Comparison of ENCODE assay signal across 8 mouse cellular contexts in the genomic region with DNA sequence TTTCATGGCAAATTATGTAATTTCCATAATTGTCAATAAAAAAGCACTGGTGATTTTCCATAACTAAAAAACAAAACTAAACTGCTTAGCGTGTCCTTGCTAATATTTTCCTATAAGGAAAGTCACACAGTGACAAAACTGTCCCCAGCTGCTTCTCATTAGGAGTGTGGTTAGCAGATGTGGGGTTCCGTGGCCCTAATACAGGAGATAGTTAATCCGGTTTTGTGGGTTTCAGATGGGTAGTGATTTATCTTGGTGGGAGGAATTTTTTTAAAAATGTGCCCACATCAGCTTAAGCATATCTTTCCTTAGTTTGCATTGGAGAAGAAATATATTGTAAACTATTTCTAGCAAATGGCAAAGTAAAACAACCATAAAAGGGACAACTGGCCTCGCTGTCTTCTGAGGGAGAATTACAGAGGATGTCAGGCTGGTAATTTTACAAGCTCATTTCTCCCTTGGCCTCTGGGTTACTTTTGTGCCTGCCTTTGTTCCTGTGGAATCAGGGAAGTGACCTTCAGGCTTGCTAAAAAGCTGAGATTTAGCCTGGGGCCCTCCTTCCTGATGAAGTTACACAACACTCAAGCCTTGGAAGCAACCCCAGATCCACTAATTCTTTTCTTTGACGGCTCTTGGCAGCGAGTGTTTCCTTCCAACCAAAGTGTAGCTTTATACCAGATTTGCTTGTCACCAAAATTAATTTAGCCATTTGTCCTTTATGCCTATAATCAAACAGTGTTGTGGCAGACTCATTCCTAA. TPM values are rescaled to one million over a fixed set of nuclear protein-coding genes. Genes with fewer than 3 reads are reported as not detected.
A peak's percentile ranks its signal among the peaks of the same experiment; 100 is the strongest.
DNase-seq lines count a peak whose midpoint lies in the region; ATAC-seq and TF ChIP-seq lines count a peak whose summit lies in the region.

No protein-coding gene starts in this region.

- TF ChIP-seq POLR2A in CH12.LX (IDR thresholded peaks at IDR 0.05; ENCODE audit: low read depth, low read length): no peak

- H3K4me3 ChIP-seq in CH12.LX (replicated peaks in 1 of 3; ENCODE audit: low read depth in 2 of 3, low read length in 2 of 3, poor library complexity in 1 of 3): no peak overlapping the region
- no peak overlapping the region for H3K4me3 ChIP-seq in heart, embryonic 13.5 days
- H3K4me3 ChIP-seq in hindbrain, embryonic 11.5 days (ENCODE audit: low read depth, low read length): no peak overlapping the region
- H3K4me3 ChIP-seq in hindbrain, embryonic 14.5 days (replicated peaks; ENCODE audit: low read length): no peak overlapping the region

- in situ Hi-C loops in CH12.LX (cut with MboI; ENCODE audit: low pct_ligation_motif_present, low pct_unique_long_range_greater_than_20kb, low sequenced_read_pairs): no loop called here

- peaks cover 0 to 10% of the 10 kb centered on the region in 2 experiments for H3K36me3 ChIP-seq in CH12.LX (replicated peaks in 1 of 2; ENCODE audit: control insufficient read depth in 1 of 2, insufficient read depth in 1 of 2, low read length in 1 of 2)
- no peaks in the 10 kb centered on the region for H3K36me3 ChIP-seq in heart, embryonic 13.5 days
- no peaks in the 10 kb centered on the region for H3K36me3 ChIP-seq in hindbrain, embryonic 11.5 days (ENCODE audit: control insufficient read depth, insufficient read depth, low read length)
- H3K36me3 ChIP-seq in hindbrain, embryonic 14.5 days (replicated peaks; ENCODE audit: control insufficient read depth, insufficient read depth): no peaks in the 10 kb centered on the region

- H3K27ac ChIP-seq in CH12.LX (ENCODE audit: insufficient read depth, low read depth): no peak overlapping the region
- H3K27ac ChIP-seq in heart, embryonic 13.5 days (replicated peaks): peak overlapping the region; percentile 66
- no peak overlapping the region for H3K27ac ChIP-seq in hindbrain, embryonic 11.5 days (ENCODE audit: low read depth, low read length)
- no peak overlapping the region for H3K27ac ChIP-seq in hindbrain, embryonic 14.5 days

- dilution Hi-C loops in CH12.LX (cut with MboI; ENCODE audit: extremely low pct_ligation_motif_present, extremely low pct_unique_long_range_greater_than_20kb, low sequenced_read_pairs): no loop called here

- TF ChIP-seq RAD21 in CH12.LX (IDR thresholded peaks at IDR 0.05; ENCODE audit: low read depth, low read length): no peak

- 63% methylated on average over 6 of the region's 6 CpGs for WGBS in heart, embryonic 13.5 days
- 71% methylated on average over 6 of the region's 6 CpGs for WGBS in hindbrain, embryonic 11.5 days
- 67% methylated on average over 6 of the region's 6 CpGs for WGBS in hindbrain, embryonic 14.5 days

- no peak for ATAC-seq in heart, embryonic 13.5 days (ENCODE audit: extremely low read depth, insufficient number of reproducible peaks, low FRiP score, low TSS enrichment)
- no peak for ATAC-seq in hindbrain, embryonic 11.5 days (ENCODE audit: low FRiP score)
- no peak for ATAC-seq in hindbrain, embryonic 14.5 days (ENCODE audit: low FRiP score)

- no peak for TF ChIP-seq CTCF in CH12.LX (conservative IDR thresholded peaks at IDR 0.05 in 1 of 2, IDR thresholded peaks at IDR 0.05 in 1 of 2; ENCODE audit: low read depth in 2 of 2, low read length in 2 of 2)

- H3K9me3 ChIP-seq in CH12.LX (replicated peaks; ENCODE audit: low read length): no peaks in the 10 kb centered on the region
- H3K9me3 ChIP-seq in heart, embryonic 13.5 days: no peaks in the 10 kb centered on the region
- no peaks in the 10 kb centered on the region for H3K9me3 ChIP-seq in hindbrain, embryonic 11.5 days (ENCODE audit: control insufficient read depth, low read length)
- H3K9me3 ChIP-seq in hindbrain, embryonic 14.5 days (ENCODE audit: control insufficient read depth, low read length): no peaks in the 10 kb centered on the region

- no peaks in the 10 kb centered on the region for H3K79me2 ChIP-seq in CH12.LX (replicated peaks; ENCODE audit: control insufficient read depth, extremely low read depth, insufficient read depth, poor library complexity, severe bottlenecking)

- no peak overlapping the region for H3K4me2 ChIP-seq in CH12.LX (ENCODE audit: insufficient read depth, low read depth, poor library complexity, severe bottlenecking)
- H3K4me2 ChIP-seq in heart, embryonic 13.5 days: no peak overlapping the region
- no peak overlapping the region for H3K4me2 ChIP-seq in hindbrain, embryonic 11.5 days (replicated peaks; ENCODE audit: low read depth, low read length)
- no peak overlapping the region for H3K4me2 ChIP-seq in hindbrain, embryonic 14.5 days (replicated peaks)

- no peaks in the 10 kb centered on the region for H3K27me3 ChIP-seq in CH12.LX (replicated peaks)
- H3K27me3 ChIP-seq in heart, embryonic 13.5 days (replicated peaks): no peaks in the 10 kb centered on the region
- no peaks in the 10 kb centered on the region; the same call in 1 of the 2 replicates for H3K27me3 ChIP-seq in hindbrain, embryonic 11.5 days (ENCODE audit: control insufficient read depth, insufficient read depth, low read length)
- 0 out of 2 replicates have a peak, but pooled peaks cover 13% of the 10 kb centered on the region for H3K27me3 ChIP-seq in hindbrain, embryonic 14.5 days (ENCODE audit: control insufficient read depth, insufficient read depth, low read length)

- H3K9ac ChIP-seq in CH12.LX (ENCODE audit: insufficient read depth, low read depth): no peak overlapping the region
- H3K9ac ChIP-seq in heart, embryonic 13.5 days: no peak overlapping the region
- no peak overlapping the region for H3K9ac ChIP-seq in hindbrain, embryonic 11.5 days (ENCODE audit: low read depth, low read length)
- H3K9ac ChIP-seq in hindbrain, embryonic 14.5 days: no peak overlapping the region

- no peak for DNase-seq in CH12.LX (ENCODE audit: extremely low read depth)
- peak; percentile 83 for DNase-seq in adrenal gland, postnatal 14 days
- peak; percentile 52 to 67 for DNase-seq in kidney, postnatal 4 days
- peak; percentile 36 to 66 for DNase-seq in urinary bladder, postnatal 36 days (ENCODE audit: low spot score in 2 of 2)
- no peak for DNase-seq in hindbrain, embryonic 11.5 days (ENCODE audit: low spot score)
- no peak for DNase-seq in left cerebral cortex, adult 8-10 months (ENCODE audit: low spot score in 2 of 2)
- no peak for DNase-seq in hindbrain, embryonic 14.5 days (ENCODE audit: low spot score)

- peaks cover 0 to 3% of the 10 kb centered on the region in 2 experiments; a peak in 1 of 4 replicates for H3K4me1 ChIP-seq in CH12.LX (ENCODE audit: control insufficient read depth in 1 of 2, insufficient read depth in 2 of 2)
- peaks cover 27% of the 10 kb centered on the region for H3K4me1 ChIP-seq in heart, embryonic 13.5 days
- H3K4me1 ChIP-seq in hindbrain, embryonic 11.5 days (replicated peaks; ENCODE audit: control insufficient read depth, insufficient read depth, low read length): no peaks in the 10 kb centered on the region
- H3K4me1 ChIP-seq in hindbrain, embryonic 14.5 days (replicated peaks; ENCODE audit: control insufficient read depth, insufficient read depth, low read length): peaks cover 5% of the 10 kb centered on the region

- peak; percentile 50 for TF ChIP-seq EP300 in CH12.LX (IDR thresholded peaks at IDR 0.05; ENCODE audit: low read length)

TF ChIP-seq in CH12.LX, 34 proteins besides CTCF, POLR2A, EP300 and RAD21:
- TF ChIP-seq CHD2 (IDR thresholded peaks at IDR 0.05; ENCODE audit: low read length) (no peak), MAFK (IDR thresholded peaks at IDR 0.05; ENCODE audit: insufficient replicate concordance, low read length) (0 out of 2 replicates have a peak, but pooled peaks have one; percentile 26), ETS1 (conservative IDR thresholded peaks at IDR 0.05; ENCODE audit: low read depth, low read length) (peak; percentile 43)

RNA-seq across cellular contexts. Expression of gene Sntb2, which starts 6.2 kb away (rescaled TPM):
- total RNA-seq in CH12.LX (2012; rRNA removed) (2.1 and 2.3 TPM in 2 replicates), CH12.LX (2014; rRNA removed) (0.86 and 1.4 TPM in 2 replicates)
- 0.95 and 1.3 TPM in 2 replicates for polyA plus RNA-seq in CH12.LX (2012; ENCODE audit: insufficient read length, low read depth)
- total RNA-seq in adrenal gland, postnatal 14 days (2021): 24.2 and 28.2 TPM in 2 replicates
- polyA plus RNA-seq in heart, embryonic 13.5 days (2015; fragmentation: Nextera tagmentation; extraction: Ambion mirVana): 10.3 and 11.4 TPM in 2 replicates
- polyA plus RNA-seq in hindbrain, embryonic 11.5 days (2014; fragmentation: Nextera tagmentation; extraction: Ambion mirVana): 7.5 and 9.9 TPM in 2 replicates
- total RNA-seq in left cerebral cortex, adult 8-10 months (2022): 10 to 100 TPM; 17.4 to 18.9 (median 18.9) TPM
- 6.3 and 7.3 TPM in 2 replicates for polyA plus RNA-seq in hindbrain, embryonic 14.5 days (2014; fragmentation: Nextera tagmentation; extraction: Ambion mirVana)

RNA-seq across cellular contexts. Expression of gene Utp4, which starts 35.9 kb away (rescaled TPM):
- total RNA-seq in CH12.LX (2012; rRNA removed) (80.6 and 114 TPM in 2 replicates), CH12.LX (2014; rRNA removed) (152 and 156 TPM in 2 replicates)
- 183 and 202 TPM in 2 replicates for polyA plus RNA-seq in CH12.LX (2012; ENCODE audit: insufficient read length, low read depth)
- 47.2 and 49.9 TPM in 2 replicates for total RNA-seq in adrenal gland, postnatal 14 days (2021)
- 43.6 and 47.1 TPM in 2 replicates for polyA plus RNA-seq in heart, embryonic 13.5 days (2015; fragmentation: Nextera tagmentation; extraction: Ambion mirVana)
- 65.7 and 73.0 TPM in 2 replicates for polyA plus RNA-seq in hindbrain, embryonic 11.5 days (2014; fragmentation: Nextera tagmentation; extraction: Ambion mirVana)
- 10 to 100 TPM; 31.8 to 37.7 (median 33.7) TPM for total RNA-seq in left cerebral cortex, adult 8-10 months (2022)
- 39.6 and 46.6 TPM in 2 replicates for polyA plus RNA-seq in hindbrain, embryonic 14.5 days (2014; fragmentation: Nextera tagmentation; extraction: Ambion mirVana)

RNA-seq across cellular contexts. Expression of gene Has3, which starts 59.3 kb away (rescaled TPM):
- total RNA-seq in CH12.LX (2012; rRNA removed): 3.7 and 4.7 TPM in 2 replicates
- total RNA-seq in CH12.LX (2014; rRNA removed): 0.07 TPM in 1 of 2 replicates, not detected in the other
- 0.29 and 0.31 TPM in 2 replicates for polyA plus RNA-seq in CH12.LX (2012; ENCODE audit: insufficient read length, low read depth)
- total RNA-seq in adrenal gland, postnatal 14 days (2021): 0.83 and 1.0 TPM in 2 replicates
- polyA plus RNA-seq in heart, embryonic 13.5 days (2015; fragmentation: Nextera tagmentation; extraction: Ambion mirVana): 0.04 and 0.18 TPM in 2 replicates
- 0.29 and 0.39 TPM in 2 replicates for polyA plus RNA-seq in hindbrain, embryonic 11.5 days (2014; fragmentation: Nextera tagmentation; extraction: Ambion mirVana)
- 1 to 10 TPM; 1.2 to 3.1 (median 1.7) TPM for total RNA-seq in left cerebral cortex, adult 8-10 months (2022)
- polyA plus RNA-seq in hindbrain, embryonic 14.5 days (2014; fragmentation: Nextera tagmentation; extraction: Ambion mirVana): 1.2 and 1.7 TPM in 2 replicates

Comparison
In these comparisons a context has a peak if more than half of its experiments do, and no peak if none do; other contexts are left out.
1. DNase-seq: peak in adrenal gland, postnatal 14 days (single experiment), kidney, postnatal 4 days (2 of 2) and urinary bladder, postnatal 36 days (2 of 2); none in CH12.LX (single experiment), hindbrain, embryonic 11.5 days (single experiment), left cerebral cortex, adult 8-10 months (0 of 2) and hindbrain, embryonic 14.5 days (single experiment).